Comparison of ENCODE assay signal across 8 mouse cellular contexts in the genomic region with DNA sequence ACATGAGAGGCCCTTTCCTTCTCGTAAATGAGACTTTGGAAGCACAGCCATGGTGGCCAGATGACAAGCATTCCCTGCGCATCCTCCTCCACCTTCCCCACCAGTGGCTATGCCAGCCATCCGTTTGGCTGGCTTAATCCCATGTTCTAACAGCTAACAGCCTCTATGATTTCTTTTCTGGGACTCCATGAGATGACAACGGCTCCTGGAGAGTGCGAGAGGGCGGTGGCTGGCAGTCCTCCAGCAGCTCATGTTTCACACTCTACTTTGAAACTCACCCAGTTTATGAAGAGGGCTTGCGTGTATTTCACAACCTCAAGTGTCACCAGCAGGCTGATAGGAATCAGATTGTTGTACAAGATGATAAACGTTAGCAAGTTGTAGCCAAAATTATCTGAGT.
A peak's percentile ranks its signal among the peaks of the same experiment; 100 is the strongest.
DNase-seq lines count a peak whose midpoint lies in the region; ATAC-seq and TF ChIP-seq lines count a peak whose summit lies in the region.

No protein-coding gene starts in this region.

- no peak overlapping the region for H3K27ac ChIP-seq in liver, adult 2 months (replicated peaks; ENCODE audit: insufficient read depth, low read depth, low read length)
- peak overlapping the region; percentile 56 for H3K27ac ChIP-seq in layer of hippocampus, adult 2 months
- no peak overlapping the region for H3K27ac ChIP-seq in neural tube, embryonic 15.5 days (replicated peaks)
- no peak overlapping the region for H3K27ac ChIP-seq in midbrain, embryonic 15.5 days

- no peak overlapping the region for H3K4me3 ChIP-seq in liver, adult 2 months (ENCODE audit: insufficient read depth, low read depth, low read length)
- H3K4me3 ChIP-seq in layer of hippocampus, adult 2 months: no peak overlapping the region
- H3K4me3 ChIP-seq in neural tube, embryonic 15.5 days (replicated peaks): no peak overlapping the region
- no peak overlapping the region for H3K4me3 ChIP-seq in midbrain, embryonic 15.5 days

- no peak overlapping the region for H3K9ac ChIP-seq in liver, adult 2 months (ENCODE audit: low read depth, low read length)
- H3K9ac ChIP-seq in neural tube, embryonic 15.5 days (replicated peaks): no peak overlapping the region
- no peak overlapping the region for H3K9ac ChIP-seq in midbrain, embryonic 15.5 days

- no peak for TF ChIP-seq POLR2A in liver, adult 2 months (IDR thresholded peaks at IDR 0.05; ENCODE audit: extremely low read depth, insufficient read depth, low read length)

- no peaks in the 10 kb centered on the region for H3K27me3 ChIP-seq in liver, adult 2 months (ENCODE audit: control insufficient read depth, insufficient read depth, low read length)
- no peaks in the 10 kb centered on the region for H3K27me3 ChIP-seq in neural tube, embryonic 15.5 days (replicated peaks)
- no peaks in the 10 kb centered on the region for H3K27me3 ChIP-seq in midbrain, embryonic 15.5 days (replicated peaks)

- H3K4me2 ChIP-seq in neural tube, embryonic 15.5 days: no peak overlapping the region
- no peak overlapping the region for H3K4me2 ChIP-seq in midbrain, embryonic 15.5 days

- no peaks in the 10 kb centered on the region for H3K4me1 ChIP-seq in liver, adult 2 months (ENCODE audit: control insufficient read depth, insufficient read depth, low read length)
- H3K4me1 ChIP-seq in neural tube, embryonic 15.5 days: no peaks in the 10 kb centered on the region
- no peaks in the 10 kb centered on the region for H3K4me1 ChIP-seq in midbrain, embryonic 15.5 days

- no peaks in the 10 kb centered on the region for H3K36me3 ChIP-seq in liver, adult 2 months (ENCODE audit: control insufficient read depth, insufficient read depth, low read length)
- H3K36me3 ChIP-seq in neural tube, embryonic 15.5 days: peaks cover 29% of the 10 kb centered on the region
- H3K36me3 ChIP-seq in midbrain, embryonic 15.5 days (replicated peaks): peaks cover 14% of the 10 kb centered on the region; the same call in 1 of the 2 replicates

- DNase-seq in liver, adult 2 months (ENCODE audit: extremely low read depth, low read depth, low spot score): peak; percentile 1
- DNase-seq in liver: no peak
- DNase-seq in gastrocnemius, adult 18-20 months (ENCODE audit: low spot score): peak; percentile 31
- peak; percentile 72 to 74 for DNase-seq in layer of hippocampus, adult 2 months (ENCODE audit: low spot score in 2 of 2)
- peak; percentile 77 for DNase-seq in lung, postnatal 14 days
- no peak for DNase-seq in embryo, embryonic 10 days (ENCODE audit: low spot score)

- ATAC-seq in neural tube, embryonic 15.5 days (ENCODE audit: low FRiP score): no peak
- no peak for ATAC-seq in midbrain, embryonic 15.5 days (replicated peaks)

- H3K9me3 ChIP-seq in neural tube, embryonic 15.5 days (replicated peaks): no peaks in the 10 kb centered on the region
- no peaks in the 10 kb centered on the region for H3K9me3 ChIP-seq in midbrain, embryonic 15.5 days

- H3K79me2 ChIP-seq in liver, adult 2 months (ENCODE audit: control insufficient read depth, insufficient read depth, low read length): no peaks in the 10 kb centered on the region

- no peak for TF ChIP-seq CTCF in liver, adult 2 months (IDR thresholded peaks at IDR 0.05; ENCODE audit: low read depth, low read length)
- TF ChIP-seq CTCF in layer of hippocampus, adult 2 months (conservative IDR thresholded peaks at IDR 0.05): no peak

- WGBS in liver, adult 2 months: 53% methylated on average over 8 of the region's 8 CpGs
- WGBS in neural tube, embryonic 15.5 days: 77% methylated on average over 8 of the region's 8 CpGs
- WGBS in midbrain, embryonic 15.5 days: 68% methylated on average over 8 of the region's 8 CpGs

Comparison
In these comparisons a context has a peak if more than half of its experiments do, and no peak if none do; other contexts are left out.
1. DNase-seq: peak in liver, adult 2 months (single experiment), gastrocnemius, adult 18-20 months (single experiment), layer of hippocampus, adult 2 months (2 of 2) and lung, postnatal 14 days (single experiment); none in liver (single experiment) and embryo, embryonic 10 days (single experiment).